Mouse (Mus musculus) layer of hippocampus, adult 18-20 months (tissue): ENCODE data around the gene Olfr1313. TPM values are rescaled to one million over a fixed set of nuclear protein-coding genes. Genes with fewer than 3 reads are reported as not detected.
"Not testable (repeated sequence)": the region's sequence is repeated elsewhere in the genome, so short reads cannot be mapped to it uniquely, and the experiment has no call there.

Source experiments
- DNase-seq, 2 experiments: peaks; one replicate each; pipeline ENCODE4 v3.0.0; 2022; ENCODE audit warnings: low spot score in 2 of 2
- long read RNA-seq: library from polyadenylated mRNA; stranded (forward); transcript quantifications from one replicate; pipeline ENCODE4 v2.0.0, GENCODE M21; 2021
- total RNA-seq, 2 experiments: library from RNA; stranded (reverse); gene quantifications; 2 replicates each; pipeline ENCODE4 v1.2.3; 2021

Olfr1313 gene
- total RNA-seq, result not detected
- long read RNA-seq, result 0 reads

DNA sequence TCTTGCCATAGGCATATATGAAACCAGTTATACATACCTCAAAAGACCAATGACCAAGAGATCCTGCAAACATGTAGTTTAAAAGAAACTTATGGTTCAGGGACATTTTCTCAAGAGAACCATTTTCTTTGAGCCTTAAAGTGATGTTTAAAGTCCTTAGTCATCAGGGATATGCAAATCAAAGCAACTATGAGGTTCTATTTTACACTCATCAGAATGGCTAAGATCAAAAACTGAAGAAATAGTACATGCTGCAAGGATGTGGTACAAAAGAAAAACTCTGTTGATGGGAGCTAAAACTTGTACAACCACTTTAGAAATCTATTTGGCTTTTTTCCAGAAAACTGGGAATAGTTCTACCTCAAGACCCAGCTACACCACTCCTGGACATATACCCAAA lies at the start of gene Olfr1313:
Olfr1313 (minus strand) TSS at position 101 of the 400 bp plus-strand sequence.
- no peak for DNase-seq

DNA sequence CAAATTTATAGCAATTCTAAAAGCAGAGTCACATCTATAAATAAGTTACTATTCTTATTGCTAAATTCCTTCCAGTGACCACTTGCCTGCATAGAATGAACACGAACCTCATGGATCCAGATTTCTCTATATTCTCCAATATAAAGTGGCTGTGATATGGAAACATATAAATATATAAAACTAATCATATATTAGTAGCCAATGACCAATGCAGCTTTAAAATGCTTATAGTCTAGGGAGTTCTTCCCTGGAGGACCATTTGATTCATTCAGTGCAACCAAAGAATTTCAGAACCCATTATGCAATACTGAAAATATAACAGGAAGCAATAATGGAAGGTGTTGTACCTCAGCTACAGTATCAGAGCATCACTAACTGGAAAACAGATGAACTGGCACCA lies 37.7 kb upstream of the Olfr1313 start, which contains the start of gene Olfr1315-ps1:
Olfr1315-ps1 (minus strand) TSS at position 101 of the 400 bp plus-strand sequence.
- no peak for DNase-seq

DNA sequence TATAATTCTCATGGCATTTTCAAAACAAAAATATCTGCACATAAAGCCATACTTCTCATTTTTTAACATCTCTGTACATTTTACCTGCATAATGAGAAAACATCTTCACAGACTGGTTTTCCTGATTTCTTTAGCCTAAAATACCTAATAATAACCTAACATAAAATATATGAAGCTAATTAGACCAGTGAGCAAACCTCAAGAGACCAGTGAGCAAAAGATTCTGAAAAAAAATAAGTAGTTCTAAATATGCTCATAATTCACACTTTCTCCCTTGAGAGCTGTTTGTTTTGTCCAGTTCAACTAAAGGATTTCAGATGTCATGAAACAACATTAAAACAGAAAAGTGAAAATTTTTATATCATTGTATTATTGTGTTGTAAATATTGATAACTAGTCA lies 19.0 kb upstream of the Olfr1313 start, which contains the start of gene Olfr1314:
Olfr1314 (minus strand) TSS at position 101 of the 400 bp plus-strand sequence.
- DNase-seq, result no peak

DNA sequence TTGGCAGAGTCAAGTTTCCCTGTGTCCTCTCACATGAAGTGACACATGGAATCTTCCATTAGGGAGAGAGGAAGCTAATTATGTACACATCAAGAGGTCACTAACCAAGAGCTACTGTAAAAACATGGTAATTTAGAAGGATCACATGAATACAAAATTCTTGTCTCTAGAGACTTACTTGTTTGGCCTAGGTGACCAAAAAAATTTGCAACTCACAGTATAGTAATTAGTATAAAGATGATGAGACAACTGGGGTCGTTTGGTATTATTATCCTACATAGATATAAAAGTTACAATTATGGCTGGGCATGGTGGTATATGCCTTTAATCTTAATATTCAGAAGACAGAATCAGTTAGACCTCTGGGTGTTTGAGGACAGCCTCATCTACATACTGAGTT lies 27.5 kb downstream of the Olfr1313 start, which contains the start of gene Olfr1312:
Olfr1312 (minus strand) TSS at position 101 of the 400 bp plus-strand sequence.
- DNase-seq, result no peak

DNA sequence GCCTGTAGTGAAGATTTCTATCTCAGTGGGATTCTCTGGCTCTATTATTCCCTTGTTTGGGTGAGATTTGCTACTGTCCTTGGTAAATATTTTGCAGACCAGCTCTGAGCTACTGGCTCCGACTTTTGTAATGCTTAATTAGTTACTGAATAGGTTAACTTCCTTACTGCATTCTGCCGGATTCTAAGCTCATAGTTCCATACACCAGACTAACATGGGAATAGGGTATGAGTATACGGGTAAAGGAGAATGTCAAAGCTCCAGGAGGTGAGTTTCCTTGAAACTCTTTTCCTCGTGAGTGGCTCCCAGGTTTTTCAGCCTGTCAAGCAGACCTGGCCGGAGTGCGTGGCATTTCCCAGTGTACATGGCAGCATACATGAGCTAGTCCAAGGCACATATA lies 50.7 kb downstream of the Olfr1313 start:
- not testable (repeated sequence) for DNase-seq

DNA sequence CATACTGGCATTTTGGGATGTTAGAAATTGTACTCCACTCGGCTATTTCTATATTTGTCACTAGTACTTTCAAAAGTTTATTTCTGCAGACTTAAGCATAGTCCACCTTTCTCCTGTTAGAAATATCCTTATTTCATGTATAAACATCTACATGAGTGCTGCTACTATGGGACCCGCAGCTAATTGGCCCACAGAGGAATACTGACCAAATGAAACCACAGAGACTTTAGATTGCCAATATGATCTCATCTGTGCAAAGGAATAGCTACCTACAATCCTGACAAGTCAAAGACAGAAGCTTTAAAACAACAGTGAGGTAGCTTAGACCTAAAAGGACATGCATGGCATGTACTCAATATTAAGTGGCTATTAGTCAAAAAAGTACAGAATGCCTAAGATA lies 53.3 kb downstream of the Olfr1313 start, which contains the start of gene Olfr1311:
Olfr1311 (minus strand) TSS at position 101 of the 400 bp plus-strand sequence.
- DNase-seq, result no peak

Other genes with a start within 250 kb of the Olfr1313 start
- gene Olfr1305, start 200.7 kb downstream of the Olfr1313 start, total RNA-seq, result not detected
- gene Olfr1306, start 161.6 kb downstream of the Olfr1313 start, total RNA-seq, result not detected
- gene Olfr1307, start 128.4 kb downstream of the Olfr1313 start, total RNA-seq, result under 1 TPM in 1 of 2 experiments, not detected in 1; 0.02 TPM
- not detected for gene Olfr1308, start 112.9 kb downstream of the Olfr1313 start, total RNA-seq
- not detected for gene Olfr1309, start 87.6 kb downstream of the Olfr1313 start, total RNA-seq
- not detected for gene Olfr1310, start 65.1 kb downstream of the Olfr1313 start, total RNA-seq
- not detected for gene Olfr1311, start 53.4 kb downstream of the Olfr1313 start, total RNA-seq
- not detected for gene Olfr1312, start 27.6 kb downstream of the Olfr1313 start, total RNA-seq
- gene Olfr1314, start 18.9 kb upstream of the Olfr1313 start, total RNA-seq, result not detected
- gene Olfr1315-ps1, start 37.6 kb upstream of the Olfr1313 start, total RNA-seq, result not detected
- gene Olfr1316, start 57.1 kb upstream of the Olfr1313 start, total RNA-seq, result not detected
- gene Olfr1317, start 62.5 kb upstream of the Olfr1313 start, total RNA-seq, result not detected
- not detected for gene Olfr1318, start 76.4 kb upstream of the Olfr1313 start, total RNA-seq
- gene Lpcat4, start 161.6 kb upstream of the Olfr1313 start, total RNA-seq, result 10 to 100 TPM; 75.4 to 81.1 TPM
- not detected for gene Nutm1, start 181.4 kb upstream of the Olfr1313 start, total RNA-seq
- gene Nop10, start 184.1 kb upstream of the Olfr1313 start, total RNA-seq, result 10 to 100 TPM; 52.4 TPM
- 100 to 1,000 TPM; 102 to 105 TPM for gene Slc12a6, start 188.0 kb upstream of the Olfr1313 start, total RNA-seq
- gene Gm21985, start 188.5 kb upstream of the Olfr1313 start, total RNA-seq, result 1 to 10 TPM; 2.0 to 3.8 TPM